In the genomic region with DNA sequence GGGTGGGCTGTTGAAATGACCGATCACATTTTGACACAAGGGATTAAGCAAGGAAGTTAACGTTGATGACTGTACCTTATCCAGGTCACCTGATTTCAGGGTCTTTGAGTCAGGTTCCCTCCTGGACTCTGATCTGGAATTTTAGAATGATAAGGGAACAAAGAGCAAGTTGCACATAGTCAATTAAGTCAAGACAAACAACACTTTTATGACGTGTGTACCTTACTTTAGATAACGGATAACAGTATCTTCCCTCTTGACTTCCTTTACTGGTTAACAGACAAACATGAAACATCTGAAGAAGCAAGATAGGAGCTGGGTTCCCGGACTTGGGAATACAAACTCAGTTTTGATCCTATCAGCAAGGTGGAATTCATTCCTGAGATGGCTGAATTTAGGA, we compare ENCODE assay signal across 21 mouse cellular contexts.
"Had no signal": no experiment of that assay in that cellular context is flagged by ENCODE, and none has a peak within 500 bp of the region (broad histone marks: within the 10 kb centered on the region; RNA-seq: fewer than 3 reads in every experiment).

No protein-coding gene starts in this region.

- H3K4me1 ChIP-seq: kidney, embryonic 15.5 days; limb, embryonic 12.5 days; limb, embryonic 15.5 days; lung, embryonic 15.5 days had no signal

- H3K4me2 ChIP-seq: kidney, embryonic 15.5 days; limb, embryonic 12.5 days; limb, embryonic 15.5 days; liver, embryonic 11.5 days; lung, embryonic 15.5 days had no signal

- H3K9me3 ChIP-seq: kidney, embryonic 15.5 days; limb, embryonic 12.5 days; limb, embryonic 15.5 days; lung, embryonic 15.5 days had no signal

- H3K4me3 ChIP-seq: kidney, embryonic 15.5 days; left cerebral cortex, adult 2 months; limb, embryonic 12.5 days; limb, embryonic 15.5 days; lung, embryonic 15.5 days had no signal

- H3K36me3 ChIP-seq: kidney, embryonic 15.5 days; limb, embryonic 12.5 days; limb, embryonic 15.5 days; lung, embryonic 15.5 days had no signal

- H3K27ac ChIP-seq: kidney, embryonic 15.5 days; left cerebral cortex, adult 2 months; limb, embryonic 12.5 days; limb, embryonic 15.5 days; liver, embryonic 14.5 days; lung, embryonic 15.5 days had no signal

- H3K27me3 ChIP-seq: kidney, embryonic 15.5 days; limb, embryonic 12.5 days; limb, embryonic 15.5 days; lung, embryonic 15.5 days had no signal

- ATAC-seq: liver, postnatal 0 days had no signal

- DNase-seq: kidney, adult 11 months; kidney, adult 8-10 months; kidney, postnatal 10 days; kidney, postnatal 36 days; layer of hippocampus, postnatal 36 days; left cerebral cortex, postnatal 4 days; liver, postnatal 0 days; lung, postnatal 14 days; lung, postnatal 4 days; midbrain, embryonic 14.5 days; right cerebral cortex, adult 18-20 months; right cerebral cortex, postnatal 25 days; thymus, adult 18-20 months; thymus, postnatal 36 days had no signal

- H3K9ac ChIP-seq: kidney, embryonic 15.5 days; limb, embryonic 12.5 days; limb, embryonic 15.5 days; liver, embryonic 14.5 days; liver, postnatal 0 days; lung, embryonic 15.5 days had no signal
